Mouse (Mus musculus): ENCODE measurements at regions not wholly inside any gene's neighbourhood (a gene's known extent, or its start where the extent isn't known, plus 50 kb on each side); places are given as distances from the start of the nearest gene placed in this dataset.
A peak's percentile ranks its signal among the peaks of the same experiment; 100 is the strongest.

- no peak for DNase-seq (ENCODE audit: low spot score in 2 of 2)
Measured at GRCm38 (mm10) chr11:82588744-82589143, 175.4 kb downstream of the Cct6b start.

- peak; percentile 53 to 72 for DNase-seq (ENCODE audit: low spot score in 2 of 2)
Measured at GRCm38 (mm10) chr11:82579841-82580415, 184.2 kb downstream of the Cct6b start.

GRCm38 (mm10) chr11:82576019-82576418 is 187.3 kb downstream of the Tmem132e start:
- no peak for DNase-seq (ENCODE audit: low spot score in 2 of 2)

GRCm38 (mm10) chr11:82573126-82573525 is 184.4 kb downstream of the Tmem132e start:
- DNase-seq (ENCODE audit: low spot score in 2 of 2) = no peak

- no peak for DNase-seq (ENCODE audit: low spot score in 2 of 2)
Measured at GRCm38 (mm10) chr11:82571525-82571924, 182.8 kb downstream of the Tmem132e start.

- DNase-seq (ENCODE audit: low spot score in 2 of 2) = no peak
Measured at GRCm38 (mm10) chr11:82569819-82570218, 181.1 kb downstream of the Tmem132e start.

GRCm38 (mm10) chr11:82568219-82568676 is 179.5 kb downstream of the Tmem132e start:
- no peak for DNase-seq (ENCODE audit: low spot score in 2 of 2)

GRCm38 (mm10) chr11:82567014-82567685 is 178.4 kb downstream of the Tmem132e start:
- DNase-seq (ENCODE audit: low spot score in 2 of 2) = no peak

GRCm38 (mm10) chr11:82566092-82566491 is 177.4 kb downstream of the Tmem132e start:
- DNase-seq (ENCODE audit: low spot score in 2 of 2) = no peak

- DNase-seq (ENCODE audit: low spot score in 2 of 2) = peak; percentile 41 to 45
Measured at GRCm38 (mm10) chr11:82564181-82564580, 175.5 kb downstream of the Tmem132e start.

- DNase-seq (ENCODE audit: low spot score in 2 of 2) = no peak
Measured at GRCm38 (mm10) chr11:82542028-82542427, 153.3 kb downstream of the Tmem132e start.

GRCm38 (mm10) chr11:82541376-82541775 is 152.7 kb downstream of the Tmem132e start:
- DNase-seq (ENCODE audit: low spot score in 2 of 2) = no peak

GRCm38 (mm10) chr11:82537931-82538330 is 149.2 kb downstream of the Tmem132e start:
- no peak for DNase-seq (ENCODE audit: low spot score in 2 of 2)

GRCm38 (mm10) chr11:82523200-82523802 is 134.6 kb downstream of the Tmem132e start:
- DNase-seq (ENCODE audit: low spot score in 2 of 2) = no peak

- DNase-seq (ENCODE audit: low spot score in 2 of 2) = peak; percentile 23 to 32
Measured at GRCm38 (mm10) chr11:82521383-82521782, 132.7 kb downstream of the Tmem132e start.

- no peak for DNase-seq (ENCODE audit: low spot score in 2 of 2)
Measured at GRCm38 (mm10) chr11:82518691-82519090, 130.0 kb downstream of the Tmem132e start.

GRCm38 (mm10) chr11:82514526-82515144 is 125.9 kb downstream of the Tmem132e start:
- DNase-seq (ENCODE audit: low spot score in 2 of 2) = no peak

GRCm38 (mm10) chr11:82508564-82508963 is 119.9 kb downstream of the Tmem132e start:
- no peak for DNase-seq (ENCODE audit: low spot score in 2 of 2)
